Mouse (Mus musculus): ENCODE results near the gene Fancg. TPM values are rescaled to one million over a fixed set of nuclear protein-coding genes. Genes with fewer than 3 reads are reported as not detected.

Fancg gene
- total and polyA plus RNA-seq, 3 experiments = 13.2 to 18.7 (median 13.7) TPM

GRCm38 (mm10) chr4:43021341-43021740 is 11.0 kb upstream of the Fancg start:
- H3K4me3 ChIP-seq (replicated peaks in 1 of 3; ENCODE audit: low read depth in 2 of 3, low read length in 2 of 3, poor library complexity in 1 of 3) = no peak overlapping the region
- H3K27ac ChIP-seq (ENCODE audit: insufficient read depth, low read depth) = no peak overlapping the region
- DNase-seq (ENCODE audit: extremely low read depth) = no peak
- H3K27me3 ChIP-seq (replicated peaks) = no peaks in the 10 kb centered on the region
- peaks cover 58 to 82% of the 10 kb centered on the region in 2 experiments for H3K36me3 ChIP-seq (replicated peaks in 1 of 2; ENCODE audit: control insufficient read depth in 1 of 2, insufficient read depth in 1 of 2, low read length in 1 of 2)
- peaks cover 7 to 15% of the 10 kb centered on the region in 2 experiments for H3K4me1 ChIP-seq (ENCODE audit: control insufficient read depth in 1 of 2, insufficient read depth in 2 of 2)
- 0 out of 2 replicates have a peak, but pooled peaks cover 5% of the 10 kb centered on the region for H3K79me2 ChIP-seq (replicated peaks; ENCODE audit: control insufficient read depth, extremely low read depth, insufficient read depth, poor library complexity, severe bottlenecking)
- in situ Hi-C loops (cut with MboI; ENCODE audit: low pct_ligation_motif_present, low pct_unique_long_range_greater_than_20kb, low sequenced_read_pairs) (loop anchor here (25.0 kb wide), 1 partner anchor 541 kb away; the partner anchor contains the start of genes Creb3 and Tln1), dilution Hi-C loops (cut with MboI; ENCODE audit: extremely low pct_ligation_motif_present, extremely low pct_unique_long_range_greater_than_20kb, low sequenced_read_pairs) (no loop called here)
- H3K9me3 ChIP-seq (replicated peaks; ENCODE audit: low read length) = no peaks in the 10 kb centered on the region
- no peak overlapping the region for H3K9ac ChIP-seq (ENCODE audit: insufficient read depth, low read depth)
- H3K4me2 ChIP-seq (ENCODE audit: insufficient read depth, low read depth, poor library complexity, severe bottlenecking) = no peak overlapping the region
- TF ChIP-seq ELF1 (IDR thresholded peaks at IDR 0.05; ENCODE audit: low read depth, low read length) (no peak), USF2 (conservative IDR thresholded peaks at IDR 0.05; ENCODE audit: low read depth, low read length) (no peak), HCFC1 (IDR thresholded peaks at IDR 0.05; ENCODE audit: low read depth, low read length) (no peak), UBTF (IDR thresholded peaks at IDR 0.05; ENCODE audit: low read depth, low read length) (no peak), MAFK (IDR thresholded peaks at IDR 0.05; ENCODE audit: insufficient replicate concordance, low read length) (no peak), ZNF384 (IDR thresholded peaks at IDR 0.05; ENCODE audit: low read depth, low read length) (no peak), USF1 (IDR thresholded peaks at IDR 0.05; ENCODE audit: low read depth, low read length) (no peak), ZC3H11A (IDR thresholded peaks at IDR 0.05; ENCODE audit: low read depth, low read length) (no peak), GABPA (IDR thresholded peaks at IDR 0.05; ENCODE audit: insufficient replicate concordance, low read depth, low read length) (no peak)

GRCm38 (mm10) chr4:43020876-43021275 is 10.6 kb upstream of the Fancg start:
- no peak overlapping the region for H3K9ac ChIP-seq (ENCODE audit: insufficient read depth, low read depth)
- dilution Hi-C loops (cut with MboI; ENCODE audit: extremely low pct_ligation_motif_present, extremely low pct_unique_long_range_greater_than_20kb, low sequenced_read_pairs) (no loop called here), in situ Hi-C loops (cut with MboI; ENCODE audit: low pct_ligation_motif_present, low pct_unique_long_range_greater_than_20kb, low sequenced_read_pairs) (loop anchor here (25.0 kb wide), 1 partner anchor 541 kb away; the partner anchor contains the start of genes Creb3 and Tln1)
- H3K27ac ChIP-seq (ENCODE audit: insufficient read depth, low read depth) = no peak overlapping the region
- no peak overlapping the region for H3K4me2 ChIP-seq (ENCODE audit: insufficient read depth, low read depth, poor library complexity, severe bottlenecking)
- H3K4me3 ChIP-seq (replicated peaks in 1 of 3; ENCODE audit: low read depth in 2 of 3, low read length in 2 of 3, poor library complexity in 1 of 3) = no peak overlapping the region
- peaks cover 58 to 80% of the 10 kb centered on the region in 2 experiments for H3K36me3 ChIP-seq (replicated peaks in 1 of 2; ENCODE audit: control insufficient read depth in 1 of 2, insufficient read depth in 1 of 2, low read length in 1 of 2)
- DNase-seq (ENCODE audit: extremely low read depth) = no peak
- TF ChIP-seq IRF4 (IDR thresholded peaks at IDR 0.05; ENCODE audit: low read depth, low read length) = no peak
- TF ChIP-seq CHD2 (IDR thresholded peaks at IDR 0.05; ENCODE audit: low read length) = no peak
- TF ChIP-seq ZNF384 (IDR thresholded peaks at IDR 0.05; ENCODE audit: low read depth, low read length) = no peak
- no peak for TF ChIP-seq CHD1 (IDR thresholded peaks at IDR 0.05; ENCODE audit: low read depth, low read length)
- no peak for TF ChIP-seq ZC3H11A (IDR thresholded peaks at IDR 0.05; ENCODE audit: low read depth, low read length)
- TF ChIP-seq ELF1 (IDR thresholded peaks at IDR 0.05; ENCODE audit: low read depth, low read length) = no peak
- H3K9me3 ChIP-seq (replicated peaks; ENCODE audit: low read length) = no peaks in the 10 kb centered on the region
- peaks cover 7 to 13% of the 10 kb centered on the region in 2 experiments for H3K4me1 ChIP-seq (ENCODE audit: control insufficient read depth in 1 of 2, insufficient read depth in 2 of 2)
- 0 out of 2 replicates have a peak, but pooled peaks cover 5% of the 10 kb centered on the region for H3K79me2 ChIP-seq (replicated peaks; ENCODE audit: control insufficient read depth, extremely low read depth, insufficient read depth, poor library complexity, severe bottlenecking)
- H3K27me3 ChIP-seq (replicated peaks) = no peaks in the 10 kb centered on the region
